ENCODE assay signal across 10 mouse cellular contexts in genomic region chr1:73932421-73933145, GRCm38 (mm10).
DNase-seq lines count a peak whose midpoint lies in the region; ATAC-seq and TF ChIP-seq lines count a peak whose summit lies in the region.
"Had no signal": no experiment of that assay in that cellular context is flagged by ENCODE, and none has a peak within 500 bp of the region (broad histone marks: within the 10 kb centered on the region; RNA-seq: fewer than 3 reads in every experiment).

No protein-coding gene starts in this region.

- H3K9ac ChIP-seq in hindbrain, embryonic 15.5 days = no peak overlapping the region
- no peak overlapping the region for H3K9ac ChIP-seq in hindbrain, embryonic 11.5 days (ENCODE audit: low read depth, low read length)
- no peak overlapping the region; the same call in 1 of the 2 replicates for H3K9ac ChIP-seq in lung, embryonic 16.5 days (ENCODE audit: low read length)

- H3K27me3 ChIP-seq in hindbrain, embryonic 15.5 days = no peaks in the 10 kb centered on the region
- no peaks in the 10 kb centered on the region for H3K27me3 ChIP-seq in hindbrain, embryonic 11.5 days (ENCODE audit: control insufficient read depth, insufficient read depth, low read length)
- no peaks in the 10 kb centered on the region for H3K27me3 ChIP-seq in lung, embryonic 16.5 days (ENCODE audit: control insufficient read depth, insufficient read depth, low read depth, low read length)

- no peak for DNase-seq in hindbrain, embryonic 11.5 days (ENCODE audit: low spot score)
- peak; percentile 59 for DNase-seq in heart, postnatal 25 days (ENCODE audit: low spot score)
- no peak for DNase-seq in left cerebral cortex, postnatal 36 days (ENCODE audit: low spot score in 2 of 2)
- no peak for DNase-seq in layer of hippocampus, postnatal 25 days (ENCODE audit: extremely low spot score in 1 of 2, low spot score in 1 of 2)
- DNase-seq in cerebellum, postnatal 10 days = no peak

- H3K36me3 ChIP-seq in hindbrain, embryonic 15.5 days = no peaks in the 10 kb centered on the region
- no peaks in the 10 kb centered on the region for H3K36me3 ChIP-seq in hindbrain, embryonic 11.5 days (ENCODE audit: control insufficient read depth, insufficient read depth, low read length)
- peaks cover 10% of the 10 kb centered on the region for H3K36me3 ChIP-seq in lung, embryonic 16.5 days (ENCODE audit: control insufficient read depth, insufficient read depth, low read length)

- H3K4me2 ChIP-seq in hindbrain, embryonic 15.5 days = no peak overlapping the region
- H3K4me2 ChIP-seq in hindbrain, embryonic 11.5 days (replicated peaks; ENCODE audit: low read depth, low read length) = no peak overlapping the region
- no peak overlapping the region for H3K4me2 ChIP-seq in lung, embryonic 16.5 days (ENCODE audit: low read depth, low read length)

- H3K4me3 ChIP-seq in hindbrain, embryonic 15.5 days = no peak overlapping the region
- no peak overlapping the region for H3K4me3 ChIP-seq in hindbrain, embryonic 11.5 days (ENCODE audit: low read depth, low read length)
- no peak overlapping the region for H3K4me3 ChIP-seq in embryonic fibroblast, embryonic 13.5 days (ENCODE audit: insufficient read depth, low read length)
- no peak overlapping the region for H3K4me3 ChIP-seq in lung, embryonic 16.5 days (ENCODE audit: low read length)
- H3K4me3 ChIP-seq: megakaryocyte, embryonic 14.5 days had no signal

- intact Hi-C loops in heart, postnatal 25 days (cut with DNase I) = no loop called here
- intact Hi-C loops in left cerebral cortex, postnatal 36 days (cut with DNase I) = no loop called here

- TF ChIP-seq CTCF in embryonic fibroblast, embryonic 13.5 days (IDR thresholded peaks at IDR 0.05; ENCODE audit: borderline replicate concordance, insufficient read depth, low read length) = no peak

- no peaks in the 10 kb centered on the region for H3K9me3 ChIP-seq in hindbrain, embryonic 15.5 days
- no peaks in the 10 kb centered on the region for H3K9me3 ChIP-seq in hindbrain, embryonic 11.5 days (ENCODE audit: control insufficient read depth, low read length)
- no peaks in the 10 kb centered on the region for H3K9me3 ChIP-seq in lung, embryonic 16.5 days (ENCODE audit: control insufficient read depth, low read length)
- H3K9me3 ChIP-seq: megakaryocyte, embryonic 14.5 days had no signal

- no peaks in the 10 kb centered on the region; the same call in 1 of the 2 replicates for H3K4me1 ChIP-seq in hindbrain, embryonic 15.5 days (replicated peaks)
- H3K4me1 ChIP-seq in hindbrain, embryonic 11.5 days (replicated peaks; ENCODE audit: control insufficient read depth, insufficient read depth, low read length) = no peaks in the 10 kb centered on the region
- H3K4me1 ChIP-seq in embryonic fibroblast, embryonic 13.5 days (ENCODE audit: control insufficient read depth, insufficient read depth, low read length) = no peaks in the 10 kb centered on the region; the same call in 1 of the 2 replicates
- H3K4me1 ChIP-seq in lung, embryonic 16.5 days (replicated peaks; ENCODE audit: control insufficient read depth, insufficient read depth, low read length) = peaks cover 64% of the 10 kb centered on the region

- ATAC-seq in hindbrain, embryonic 15.5 days (ENCODE audit: low FRiP score, low read depth) = no peak
- ATAC-seq in hindbrain, embryonic 11.5 days (ENCODE audit: low FRiP score) = no peak
- ATAC-seq in lung, embryonic 16.5 days (ENCODE audit: low read depth) = peak; percentile 52
- ATAC-seq: CD4-positive, CD25-positive, alpha-beta regulatory T cell, adult 4 months had no signal

- WGBS in hindbrain, embryonic 15.5 days = 71% methylated on average over 10 of the region's 10 CpGs
- 73% methylated on average over 10 of the region's 10 CpGs for WGBS in hindbrain, embryonic 11.5 days
- WGBS in lung, embryonic 16.5 days = 27% methylated on average over 10 of the region's 10 CpGs

- TF ChIP-seq POLR2A in embryonic fibroblast, embryonic 13.5 days (IDR thresholded peaks at IDR 0.05; ENCODE audit: low read depth, low read length) = no peak

- 0 out of 2 replicates have a peak overlapping the region, but pooled peaks have one; percentile 8 for H3K27ac ChIP-seq in hindbrain, embryonic 15.5 days (replicated peaks)
- no peak overlapping the region for H3K27ac ChIP-seq in hindbrain, embryonic 11.5 days (ENCODE audit: low read depth, low read length)
- peak overlapping the region; percentile 11; the same call in 1 of the 2 replicates for H3K27ac ChIP-seq in embryonic fibroblast, embryonic 13.5 days (ENCODE audit: insufficient read depth, low read length)
- peak overlapping the region; percentile 90 for H3K27ac ChIP-seq in lung, embryonic 16.5 days (ENCODE audit: low read length)
